Mouse (Mus musculus) limb, embryonic 13.5 days (tissue): ENCODE measurements at regions not wholly inside any gene's neighbourhood (a gene's known extent, or its start where the extent isn't known, plus 50 kb on each side); places are given as distances from the start of the nearest gene placed in this dataset.

Experiments used
- ATAC-seq: fragments of 200-750 bp; cut with Nextera tagmentation; 2 replicates; pipeline ENCODE4 v1.8.0; 2017; ENCODE audit warnings: low read depth, moderate number of reproducible peaks, moderate TSS enrichment; ENCODE audit not compliant: low FRiP score
- H3K27ac ChIP-seq: fragments of 300-500 bp; sonication (generic); 2 replicates; pipeline ENCODE4 v1.5.1; 2015; ENCODE audit warnings: inconsistent platforms, mild to moderate bottlenecking, moderate library complexity
- H3K27me3 ChIP-seq: fragments of 300-500 bp; sonication (generic); 2 replicates; pipeline ENCODE4 v1.6.1; 2015; ENCODE audit warnings: mild to moderate bottlenecking, inconsistent platforms
- H3K36me3 ChIP-seq: fragments of 300-500 bp; sonication (generic); 2 replicates; pipeline ENCODE4 v1.6.1; 2015; ENCODE audit warnings: inconsistent platforms, mild to moderate bottlenecking, moderate library complexity
- H3K4me1 ChIP-seq: fragments of 300-500 bp; sonication (generic); 2 replicates; pipeline ENCODE4 v1.6.1; 2015; ENCODE audit warnings: inconsistent platforms
- H3K4me2 ChIP-seq: fragments of 300-500 bp; sonication (generic); replicated peaks from 2 replicates; pipeline ENCODE4 v1.6.1; 2015; ENCODE audit warnings: inconsistent platforms, mild to moderate bottlenecking, moderate library complexity
- H3K4me3 ChIP-seq: fragments of 300-500 bp; sonication (generic); 2 replicates; pipeline ENCODE4 v1.5.1; 2015; ENCODE audit warnings: moderate library complexity, mild to moderate bottlenecking, inconsistent platforms
- H3K9ac ChIP-seq: fragments of 300-500 bp; sonication (generic); 2 replicates; pipeline ENCODE4 v1.6.1; 2015; ENCODE audit warnings: mild to moderate bottlenecking, inconsistent platforms
- H3K9me3 ChIP-seq: fragments of 300-500 bp; sonication (generic); 2 replicates; pipeline ENCODE4 v1.6.1; 2016; ENCODE audit warnings: inconsistent platforms
- WGBS: fragments of 180-500 bp; shearing (Covaris S2); methylation state at CpG from one replicate; pipeline ENCODE4 v1.1.7; 2015; 5-methylcytosine and 5-hydroxymethylcytosine counted together

DNA sequence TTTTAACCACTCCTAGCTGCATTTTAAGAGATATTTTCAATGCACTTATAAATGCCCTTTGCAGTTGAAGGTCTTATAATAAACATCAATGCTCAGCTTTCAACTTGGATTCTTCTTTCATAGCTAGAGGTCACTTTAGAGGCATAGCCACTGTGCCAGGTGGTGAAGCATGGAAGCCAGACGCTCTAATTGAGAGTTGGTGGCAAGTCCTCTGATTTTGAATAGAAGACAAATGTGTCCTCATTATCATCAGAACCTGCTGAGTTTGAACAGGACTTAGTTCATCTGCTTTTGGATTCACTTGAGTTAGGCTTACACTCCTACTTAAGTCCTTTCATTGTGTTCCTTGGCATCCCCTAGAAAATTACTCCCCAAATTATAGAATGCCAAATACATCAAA is 459.0 kb upstream of the Gcfc2 start:
- Histone ChIP-seq H3K27ac (no peak overlapping the region), H3K27me3 (no peaks in the 10 kb centered on the region), H3K4me2 (no peak overlapping the region), H3K9me3 (no peaks in the 10 kb centered on the region), H3K36me3 (no peaks in the 10 kb centered on the region), H3K4me3 (no peak overlapping the region), H3K9ac (no peak overlapping the region), H3K4me1 (no peaks in the 10 kb centered on the region)
- 76% methylated on average over 1 of the region's 1 CpGs for WGBS
- ATAC-seq: no peak

DNA sequence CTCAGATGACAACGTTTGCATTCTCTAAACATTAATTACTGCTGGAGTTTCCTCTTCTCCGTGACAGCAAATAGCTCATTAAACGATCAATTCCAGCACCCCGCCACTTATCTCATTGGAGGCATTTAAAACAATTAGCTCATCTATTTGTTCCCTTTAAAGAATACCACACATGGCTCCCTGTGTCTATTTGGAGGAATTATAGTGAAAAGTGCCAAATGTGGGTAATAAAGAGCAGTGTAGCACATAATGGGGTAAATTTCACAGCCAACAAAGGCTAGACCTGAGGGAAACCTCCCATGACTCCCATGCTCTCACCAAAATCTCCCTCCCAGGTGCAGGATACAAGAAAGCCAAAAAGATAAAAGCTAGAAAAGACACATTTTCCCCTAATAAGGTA is 456.9 kb upstream of the Gcfc2 start:
- no peaks in the 10 kb centered on the region for H3K4me1 ChIP-seq
- no peak for ATAC-seq
- H3K4me3 ChIP-seq: no peak overlapping the region
- no peak overlapping the region for H3K27ac ChIP-seq
- no peak overlapping the region for H3K4me2 ChIP-seq
- 61% methylated on average over 4 of the region's 4 CpGs for WGBS
- H3K36me3 ChIP-seq: no peaks in the 10 kb centered on the region
- no peaks in the 10 kb centered on the region for H3K9me3 ChIP-seq
- H3K27me3 ChIP-seq: no peaks in the 10 kb centered on the region
- H3K9ac ChIP-seq: no peak overlapping the region

DNA sequence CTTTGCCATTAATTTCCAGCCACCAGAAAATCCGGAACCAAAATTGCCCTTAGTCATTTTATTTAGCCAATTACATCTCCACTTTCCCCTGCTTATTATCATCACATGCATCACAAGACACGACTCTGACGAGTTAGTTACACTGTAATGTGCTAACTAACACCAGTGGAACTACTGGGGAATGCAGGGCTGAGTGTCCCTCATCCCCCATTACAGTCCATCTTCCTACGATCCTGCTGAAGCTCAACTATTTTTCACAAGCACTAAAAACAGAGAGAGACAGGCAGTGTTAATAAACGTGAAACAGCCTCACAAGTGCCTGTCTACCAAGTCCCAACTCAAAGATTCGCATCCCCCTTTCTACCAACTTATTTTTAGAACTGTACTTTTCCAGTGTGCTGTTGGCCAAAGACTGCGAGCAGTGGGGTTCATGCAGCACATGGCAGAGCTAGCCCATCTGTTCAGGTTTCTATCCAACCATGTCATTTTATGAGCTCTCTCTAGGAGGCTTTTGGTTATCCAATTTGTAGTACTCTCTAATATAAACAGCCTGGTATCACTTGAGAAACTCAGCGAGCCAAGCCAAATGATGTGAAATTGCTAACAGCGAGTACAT is 452.0 kb upstream of the Gcfc2 start:
- no peaks in the 10 kb centered on the region for H3K4me1 ChIP-seq
- no peaks in the 10 kb centered on the region for H3K36me3 ChIP-seq
- 64% methylated on average over 9 of the region's 9 CpGs for WGBS
- no peak overlapping the region for H3K9ac ChIP-seq
- no peaks in the 10 kb centered on the region for H3K9me3 ChIP-seq
- no peak overlapping the region for H3K4me2 ChIP-seq
- H3K27ac ChIP-seq: no peak overlapping the region
- ATAC-seq: no peak
- H3K4me3 ChIP-seq: no peak overlapping the region
- H3K27me3 ChIP-seq: no peaks in the 10 kb centered on the region

DNA sequence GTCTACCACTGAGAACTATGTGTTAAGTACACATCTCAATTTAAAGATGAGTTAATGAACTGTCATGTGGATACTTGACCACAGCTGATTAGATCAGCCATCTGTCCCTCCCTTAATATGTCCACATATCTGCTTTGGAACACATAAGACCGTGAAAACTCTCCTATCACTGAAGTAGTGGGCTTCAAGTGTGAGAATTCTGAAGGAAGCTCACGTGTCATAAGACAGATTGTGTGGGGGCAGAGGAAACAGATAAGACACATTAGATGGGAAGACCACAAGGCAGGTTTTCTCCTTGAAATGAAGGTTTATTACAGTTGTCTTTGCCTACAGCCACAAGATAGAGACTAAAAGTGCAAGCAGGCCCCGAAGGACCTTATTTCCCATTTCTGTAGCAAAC is 451.0 kb upstream of the Gcfc2 start:
- no peak overlapping the region for H3K4me3 ChIP-seq
- no peaks in the 10 kb centered on the region for H3K36me3 ChIP-seq
- no peak for ATAC-seq
- H3K9me3 ChIP-seq: no peaks in the 10 kb centered on the region
- H3K27me3 ChIP-seq: no peaks in the 10 kb centered on the region
- no peaks in the 10 kb centered on the region for H3K4me1 ChIP-seq
- H3K4me2 ChIP-seq: no peak overlapping the region
- WGBS: 85% methylated on average over 3 of the region's 3 CpGs
- H3K9ac ChIP-seq: no peak overlapping the region
- no peak overlapping the region for H3K27ac ChIP-seq

DNA sequence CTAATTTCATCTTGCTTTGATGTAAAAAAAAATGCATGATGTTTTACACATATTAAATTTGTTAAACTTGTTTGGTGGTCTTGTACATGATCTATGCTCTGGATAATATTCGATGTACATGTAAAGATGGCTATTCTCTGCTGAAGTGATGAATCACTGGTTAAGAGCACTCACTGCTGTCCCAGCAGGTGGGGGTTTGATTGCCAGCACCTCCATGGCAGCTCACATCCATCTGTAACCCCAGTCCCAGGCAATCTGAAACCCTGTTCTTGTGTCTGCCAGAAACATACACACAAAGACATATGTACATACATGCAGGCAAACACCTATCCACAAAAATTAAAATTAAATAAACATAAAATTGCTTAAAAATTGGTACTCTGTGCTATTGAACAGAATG is 448.7 kb upstream of the Gcfc2 start:
- Histone ChIP-seq H3K4me1 (no peaks in the 10 kb centered on the region), H3K36me3 (no peaks in the 10 kb centered on the region), H3K4me2 (no peak overlapping the region), H3K27me3 (no peaks in the 10 kb centered on the region), H3K9ac (no peak overlapping the region), H3K27ac (no peak overlapping the region), H3K4me3 (no peak overlapping the region), H3K9me3 (no peaks in the 10 kb centered on the region)
- ATAC-seq: no peak
- 83% methylated on average over 1 of the region's 1 CpGs for WGBS

DNA sequence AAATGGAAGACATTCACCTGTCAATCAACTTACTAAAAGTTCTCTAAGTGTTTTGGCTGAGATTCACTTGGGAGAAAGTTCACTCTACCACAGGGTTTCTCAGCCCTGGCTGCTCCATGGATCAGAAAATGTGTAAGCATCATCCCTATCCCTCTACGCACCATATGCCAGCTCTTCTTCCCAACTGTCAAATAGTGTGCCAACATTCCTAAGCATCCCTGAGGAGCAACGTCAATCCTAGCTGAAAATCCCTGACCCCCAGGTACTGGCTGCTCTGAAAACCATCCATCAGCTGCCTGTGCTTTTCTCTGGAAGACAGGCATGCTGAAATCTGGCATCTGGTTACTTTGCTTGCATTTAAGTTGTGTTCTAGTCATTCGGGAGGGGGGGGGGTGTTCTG is 436.5 kb upstream of the Gcfc2 start:
- Histone ChIP-seq H3K9me3 (no peaks in the 10 kb centered on the region), H3K27ac (no peak overlapping the region), H3K4me2 (no peak overlapping the region), H3K4me3 (no peak overlapping the region), H3K9ac (no peak overlapping the region), H3K4me1 (no peaks in the 10 kb centered on the region), H3K36me3 (no peaks in the 10 kb centered on the region), H3K27me3 (no peaks in the 10 kb centered on the region)
- no peak for ATAC-seq
- 59% methylated on average over 3 of the region's 3 CpGs for WGBS

DNA sequence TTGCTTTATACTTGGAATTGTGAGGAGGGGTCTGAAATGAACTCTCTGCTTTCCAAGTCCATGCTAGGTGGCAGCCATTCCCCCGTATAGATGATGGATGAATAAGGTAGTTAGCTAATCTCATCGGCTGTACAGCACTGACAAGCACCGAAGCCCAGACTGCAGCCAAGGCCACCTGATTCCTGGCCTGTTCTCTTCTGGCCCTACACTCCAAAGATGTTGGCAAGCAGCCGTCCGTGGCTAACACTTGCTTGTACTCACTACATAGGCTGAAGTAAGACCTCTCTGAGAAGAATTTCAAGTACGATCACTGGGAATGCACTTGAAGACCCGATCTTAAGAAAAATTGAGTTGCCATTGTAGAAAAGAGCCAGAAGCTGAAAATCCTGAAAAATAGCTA is 427.2 kb upstream of the Gcfc2 start:
- 89% methylated on average over 7 of the region's 7 CpGs for WGBS
- Histone ChIP-seq H3K9ac (no peak overlapping the region), H3K27ac (no peak overlapping the region), H3K4me1 (no peaks in the 10 kb centered on the region), H3K4me3 (no peak overlapping the region), H3K9me3 (no peaks in the 10 kb centered on the region), H3K4me2 (no peak overlapping the region), H3K36me3 (no peaks in the 10 kb centered on the region), H3K27me3 (no peaks in the 10 kb centered on the region)
- no peak for ATAC-seq

DNA sequence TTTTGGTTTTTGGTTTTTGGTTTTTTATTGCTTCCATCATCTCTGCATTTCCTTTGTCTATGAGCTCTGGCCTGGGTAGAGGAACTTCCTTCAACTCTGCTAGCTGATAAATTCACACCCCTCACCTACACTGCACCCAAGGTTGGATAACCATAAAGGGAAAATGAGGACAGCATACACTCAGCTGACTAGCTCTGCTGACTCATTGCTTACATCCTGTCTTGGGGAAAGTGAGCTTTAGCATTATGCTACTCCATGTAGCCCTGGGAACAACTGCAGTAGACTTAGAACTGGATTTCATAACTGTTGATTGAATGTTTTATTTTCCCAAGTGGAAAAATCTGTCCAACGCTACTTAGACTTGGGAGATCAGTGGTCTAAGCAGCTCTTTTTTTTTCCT is 406.3 kb upstream of the Gcfc2 start:
- no peaks in the 10 kb centered on the region for H3K9me3 ChIP-seq
- H3K4me2 ChIP-seq: no peak overlapping the region
- 87% methylated on average over 1 of the region's 1 CpGs for WGBS
- H3K27me3 ChIP-seq: no peaks in the 10 kb centered on the region
- H3K36me3 ChIP-seq: no peaks in the 10 kb centered on the region
- H3K9ac ChIP-seq: no peak overlapping the region
- no peak for ATAC-seq
- H3K4me3 ChIP-seq: no peak overlapping the region
- no peaks in the 10 kb centered on the region for H3K4me1 ChIP-seq
- no peak overlapping the region for H3K27ac ChIP-seq

DNA sequence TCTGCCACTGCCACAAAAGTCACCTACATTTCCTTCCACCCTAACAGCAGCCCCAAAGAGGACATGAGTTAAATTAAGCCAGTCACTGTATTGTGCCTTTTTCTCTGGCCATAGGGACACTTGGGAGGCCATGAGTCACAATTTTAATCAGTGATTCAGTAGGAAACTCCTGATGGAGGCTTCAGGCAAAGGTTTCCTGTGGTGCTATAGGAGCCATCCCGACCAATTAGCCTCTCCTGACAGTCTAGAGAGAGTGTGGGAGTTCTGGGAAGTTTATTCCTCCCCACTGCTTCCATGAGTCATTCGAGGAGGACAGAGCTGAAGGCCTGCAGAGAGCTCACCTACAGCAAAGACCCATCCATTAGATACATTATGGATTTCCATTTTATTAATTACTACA is 361.2 kb upstream of the Gcfc2 start:
- ATAC-seq: no peak
- Histone ChIP-seq H3K9ac (no peak overlapping the region), H3K4me2 (no peak overlapping the region), H3K27me3 (no peaks in the 10 kb centered on the region), H3K36me3 (no peaks in the 10 kb centered on the region), H3K4me1 (no peaks in the 10 kb centered on the region), H3K9me3 (no peaks in the 10 kb centered on the region), H3K27ac (no peak overlapping the region), H3K4me3 (no peak overlapping the region)
- WGBS: 71% methylated on average over 2 of the region's 2 CpGs

- Histone ChIP-seq H3K27me3 (no peaks in the 10 kb centered on the region), H3K36me3 (no peaks in the 10 kb centered on the region), H3K27ac (no peak overlapping the region), H3K9me3 (no peaks in the 10 kb centered on the region), H3K4me2 (no peak overlapping the region), H3K9ac (no peak overlapping the region), H3K4me3 (no peak overlapping the region), H3K4me1 (no peaks in the 10 kb centered on the region)
- no peak for ATAC-seq
- 87% methylated on average over 2 of the region's 2 CpGs for WGBS
Measured at GRCm38 (mm10) chr6:81563192-81563591, 360.3 kb upstream of the Gcfc2 start.

GRCm38 (mm10) chr6:81564295-81564694 is 359.2 kb upstream of the Gcfc2 start:
- Histone ChIP-seq H3K4me3 (no peak overlapping the region), H3K36me3 (no peaks in the 10 kb centered on the region), H3K27ac (no peak overlapping the region), H3K27me3 (no peaks in the 10 kb centered on the region), H3K4me2 (no peak overlapping the region), H3K9me3 (no peaks in the 10 kb centered on the region), H3K4me1 (no peaks in the 10 kb centered on the region), H3K9ac (no peak overlapping the region)
- no peak for ATAC-seq
- 87% methylated on average over 1 of the region's 1 CpGs for WGBS

DNA sequence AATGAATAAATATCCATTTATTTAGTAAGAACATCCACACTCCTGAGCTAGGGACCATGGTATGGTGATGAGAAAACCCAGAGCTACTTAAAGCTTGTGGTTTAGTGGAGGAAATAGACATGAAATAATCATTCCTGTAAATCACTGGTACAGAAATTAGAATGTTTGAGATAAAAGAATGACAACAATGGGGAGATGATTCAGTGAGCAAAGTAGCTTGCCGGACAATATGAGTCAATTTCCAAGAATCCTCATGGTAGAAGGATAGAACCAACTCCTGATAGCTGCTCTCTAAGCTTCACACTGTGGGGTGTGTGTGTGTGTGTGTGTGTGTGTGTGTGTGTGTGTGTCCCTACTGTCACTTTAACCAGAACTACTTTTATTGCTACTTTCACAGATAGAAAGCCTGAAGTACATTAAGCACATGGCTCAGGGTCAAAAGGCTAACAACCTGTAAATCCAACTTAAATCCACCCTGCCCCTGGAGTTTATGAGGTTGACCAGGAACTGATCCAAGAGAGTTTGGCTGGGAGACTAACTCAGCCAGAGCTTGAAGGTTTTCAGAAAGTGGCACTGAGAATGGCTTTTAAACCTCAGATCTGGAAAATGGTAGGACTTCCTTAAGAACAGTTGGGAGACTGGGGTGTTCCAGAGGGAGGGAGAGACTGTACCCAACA is 336.9 kb upstream of the Gcfc2 start:
- no peak overlapping the region for H3K4me2 ChIP-seq
- no peaks in the 10 kb centered on the region for H3K36me3 ChIP-seq
- H3K27me3 ChIP-seq: peaks cover 12% of the 10 kb centered on the region; the same call in 1 of the 2 replicates
- no peak overlapping the region for H3K9ac ChIP-seq
- no peaks in the 10 kb centered on the region for H3K9me3 ChIP-seq
- WGBS: 58% methylated on average over 1 of the region's 1 CpGs
- peak; percentile 51; the same call in 1 of the 2 replicates for ATAC-seq
- H3K4me3 ChIP-seq: no peak overlapping the region
- no peaks in the 10 kb centered on the region for H3K4me1 ChIP-seq
- no peak overlapping the region for H3K27ac ChIP-seq

DNA sequence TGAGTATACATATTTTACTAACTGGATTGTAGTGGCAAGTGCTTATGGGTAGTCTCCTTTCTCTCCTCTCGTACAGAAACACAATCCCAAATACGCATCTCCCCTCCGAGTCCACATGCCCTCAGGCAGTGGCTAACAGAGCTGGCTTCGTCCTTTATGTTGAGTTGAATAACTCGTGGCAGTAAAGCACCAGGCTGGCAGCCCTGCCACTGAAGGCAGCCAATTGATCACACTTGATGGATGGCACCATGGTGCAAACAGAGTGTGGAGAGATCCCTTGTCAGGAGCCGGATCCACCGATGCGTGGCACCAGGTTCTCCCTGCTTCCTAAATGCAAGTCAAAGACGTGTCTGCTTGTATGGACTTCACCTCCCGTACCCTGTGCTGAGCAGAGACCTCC is 333.7 kb upstream of the Gcfc2 start:
- H3K4me2 ChIP-seq: no peak overlapping the region
- H3K27me3 ChIP-seq: peaks cover 8% of the 10 kb centered on the region; the same call in 1 of the 2 replicates
- no peak overlapping the region for H3K9ac ChIP-seq
- H3K36me3 ChIP-seq: no peaks in the 10 kb centered on the region
- no peak overlapping the region for H3K27ac ChIP-seq
- H3K4me3 ChIP-seq: no peak overlapping the region
- H3K9me3 ChIP-seq: no peaks in the 10 kb centered on the region
- WGBS: 62% methylated on average over 10 of the region's 10 CpGs
- H3K4me1 ChIP-seq: no peaks in the 10 kb centered on the region
- no peak for ATAC-seq
